Mouse (Mus musculus): ENCODE measurements around the gene Hhatl. TPM values are rescaled to one million over a fixed set of nuclear protein-coding genes. Genes with fewer than 3 reads are reported as not detected.
A peak's percentile ranks its signal among the peaks of the same experiment; 100 is the strongest.

Hhatl gene
- 1.2 and 2.1 TPM in 2 replicates for polyA plus RNA-seq (2015; fragmentation: Nextera tagmentation; extraction: Ambion mirVana)

DNA sequence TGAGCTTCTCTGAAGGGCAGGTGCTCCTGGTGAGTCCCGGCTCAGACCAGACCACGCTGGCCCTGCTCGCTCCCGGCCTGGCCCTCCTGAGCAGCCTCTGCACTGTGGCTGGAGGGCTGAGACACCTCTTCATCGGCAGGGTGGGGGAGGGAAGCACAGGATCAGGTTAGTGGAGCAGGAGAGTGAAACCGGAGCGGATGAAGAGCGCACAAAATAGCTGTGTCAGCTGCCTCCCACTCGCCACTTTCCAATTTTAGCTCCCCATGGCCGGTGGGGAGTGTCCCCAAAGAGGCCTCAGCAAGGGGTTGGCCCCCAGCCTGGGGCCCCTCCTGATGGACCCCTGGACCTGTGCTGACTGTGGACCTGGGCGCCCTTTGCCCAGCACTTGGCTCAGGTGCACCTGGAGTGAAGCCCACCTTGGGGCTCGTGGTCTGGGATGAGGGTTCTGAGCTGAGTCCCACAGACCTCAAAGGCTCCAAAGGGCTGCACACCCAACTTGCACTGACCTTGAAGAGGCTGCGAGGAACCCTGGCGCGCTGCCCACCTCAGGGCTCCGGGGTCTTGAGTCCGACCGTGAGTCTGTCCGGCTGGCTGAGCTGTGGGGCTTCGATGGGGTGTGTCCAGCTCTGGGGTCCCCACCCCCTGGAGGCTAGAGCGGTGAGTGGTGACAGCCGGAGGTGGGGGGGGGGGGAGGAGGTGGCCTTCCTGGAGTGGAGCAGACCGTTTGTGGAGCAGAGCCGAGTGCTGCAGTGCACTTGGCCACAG is at the start of gene Hhatl:
Hhatl (minus strand) TSS at position 751 of the 765 bp plus-strand sequence.
- Histone ChIP-seq H3K4me3 (ENCODE audit: low read length) (no peak within 1 kb of the TSS), H3K9me3 (ENCODE audit: control insufficient read depth, low read length) (no peaks in the 10 kb centered on the region), H3K9ac (ENCODE audit: low read depth, low read length) (no peak within 1 kb of the TSS), H3K4me2 (ENCODE audit: low read depth, low read length) (0 out of 2 replicates have a peak within 1 kb of the TSS, but pooled peaks have one; percentile 4), H3K36me3 (ENCODE audit: control insufficient read depth, insufficient read depth, low read length) (no peaks in the 10 kb centered on the region), H3K4me1 (ENCODE audit: control insufficient read depth, insufficient read depth, low read length) (peaks cover 5% of the 10 kb centered on the region; the same call in 1 of the 2 replicates), H3K27ac (ENCODE audit: low read length) (no peak within 1 kb of the TSS; the same call in 1 of the 2 replicates), H3K27me3 (replicated peaks; ENCODE audit: control insufficient read depth, insufficient read depth, low read length) (no peaks in the 10 kb centered on the region)
- 44% methylated on average over 24 of the region's 24 CpGs for WGBS
- peak; percentile 27; the same call in 1 of the 2 replicates for ATAC-seq

DNA sequence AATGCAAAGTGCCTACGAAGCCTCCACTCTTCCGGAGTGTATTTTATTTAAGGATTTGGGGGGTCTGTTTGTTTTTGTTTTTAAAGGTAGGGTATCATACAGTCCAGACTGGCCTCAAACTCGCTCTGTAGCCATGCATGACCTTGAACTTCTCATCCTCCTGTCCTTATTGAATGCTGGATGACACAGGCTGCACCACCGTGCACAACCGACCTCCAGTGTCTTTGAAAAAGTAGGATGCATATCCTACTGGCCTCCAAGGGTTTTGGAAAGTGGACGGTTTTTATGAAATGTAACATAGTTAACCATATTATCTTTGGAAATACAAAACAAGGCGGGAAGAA is 47.3 kb upstream of the Hhatl start:
- Histone ChIP-seq H3K9ac (ENCODE audit: low read depth, low read length) (peak overlapping the region; percentile 58), H3K9me3 (ENCODE audit: control insufficient read depth, low read length) (no peaks in the 10 kb centered on the region; the same call in 1 of the 2 replicates), H3K27me3 (replicated peaks; ENCODE audit: control insufficient read depth, insufficient read depth, low read length) (no peaks in the 10 kb centered on the region), H3K36me3 (ENCODE audit: control insufficient read depth, insufficient read depth, low read length) (no peaks in the 10 kb centered on the region), H3K4me1 (ENCODE audit: control insufficient read depth, insufficient read depth, low read length) (0 out of 2 replicates have a peak, but pooled peaks cover 3% of the 10 kb centered on the region), H3K4me3 (ENCODE audit: low read length) (peak overlapping the region; percentile 53), H3K4me2 (ENCODE audit: low read depth, low read length) (peak overlapping the region; percentile 84), H3K27ac (ENCODE audit: low read length) (no peak overlapping the region)
- 33% methylated on average over 7 of the region's 7 CpGs for WGBS
- peak; percentile 48; the same call in 1 of the 2 replicates for ATAC-seq

DNA sequence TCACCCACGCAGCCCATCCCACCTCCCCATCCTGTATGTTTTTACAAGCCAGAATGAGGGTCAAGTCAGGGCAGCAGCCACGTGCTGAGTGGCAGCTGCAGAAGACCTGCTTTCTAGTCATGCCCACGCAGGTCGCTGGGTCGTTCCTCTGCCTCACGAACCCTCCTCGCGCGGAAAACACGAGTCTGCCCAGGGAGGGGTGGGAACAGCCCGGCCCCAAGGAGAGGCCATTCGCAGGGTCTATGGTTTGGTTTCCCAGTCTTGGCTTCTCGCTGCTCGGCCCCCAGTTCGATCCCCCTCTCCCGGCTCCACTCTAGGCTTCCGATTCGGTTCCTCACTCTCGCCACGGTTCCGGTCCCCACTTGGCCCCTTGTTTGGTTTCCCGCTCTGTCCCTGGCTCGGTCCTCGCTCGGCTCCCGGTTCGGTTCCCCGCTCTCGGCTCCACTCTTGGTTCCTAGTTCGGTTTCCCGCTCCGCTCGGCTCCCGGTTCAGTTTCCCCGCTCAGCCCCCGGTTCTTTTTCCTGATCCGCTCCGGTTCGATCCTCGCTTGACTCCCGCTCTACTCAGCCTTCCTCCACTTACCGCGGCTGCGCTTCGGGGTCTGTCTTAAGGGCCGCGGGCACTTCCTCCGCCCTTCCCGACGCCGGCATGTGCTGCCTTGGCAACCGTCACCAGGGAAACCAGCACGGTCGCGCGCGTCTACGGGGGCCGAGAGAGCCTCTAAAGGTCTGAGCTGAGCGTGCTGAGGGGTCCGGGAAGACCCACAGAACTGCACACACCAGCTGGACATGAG is 46.7 kb upstream of the Hhatl start, which contains the start of gene Ccdc13:
Ccdc13 (minus strand) TSS at position 633 of the 793 bp plus-strand sequence.
- Histone ChIP-seq H3K4me2 (ENCODE audit: low read depth, low read length) (peak within 1 kb of the TSS; percentile 84), H3K4me1 (ENCODE audit: control insufficient read depth, insufficient read depth, low read length) (0 out of 2 replicates have a peak, but pooled peaks cover 3% of the 10 kb centered on the region), H3K27me3 (replicated peaks; ENCODE audit: control insufficient read depth, insufficient read depth, low read length) (no peaks in the 10 kb centered on the region), H3K36me3 (ENCODE audit: control insufficient read depth, insufficient read depth, low read length) (no peaks in the 10 kb centered on the region), H3K27ac (ENCODE audit: low read length) (no peak within 1 kb of the TSS), H3K9ac (ENCODE audit: low read depth, low read length) (peak within 1 kb of the TSS; percentile 58), H3K4me3 (ENCODE audit: low read length) (peak within 1 kb of the TSS; percentile 53), H3K9me3 (ENCODE audit: control insufficient read depth, low read length) (no peaks in the 10 kb centered on the region; the same call in 1 of the 2 replicates)
- peak; percentile 82 for ATAC-seq
- WGBS, result 6% methylated on average over 61 of the region's 61 CpGs

DNA sequence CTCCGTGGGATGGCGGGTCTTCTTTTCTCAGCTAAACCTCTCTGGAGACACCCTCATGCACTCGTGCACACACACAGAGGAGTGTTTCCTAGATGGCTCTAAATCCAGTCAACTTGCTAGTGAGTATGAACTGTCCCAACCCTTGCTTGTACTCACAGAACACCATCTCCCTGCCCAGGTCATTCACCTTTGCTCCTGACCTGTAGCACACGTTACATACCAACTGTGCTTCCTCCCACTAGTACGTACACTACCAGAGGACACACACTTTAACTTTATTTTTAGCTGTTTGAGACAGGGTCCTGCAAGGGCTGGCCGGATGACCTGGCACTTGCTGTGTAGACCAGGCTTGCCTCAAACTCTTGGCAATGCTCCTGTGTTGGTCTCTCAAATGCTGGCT is 45.7 kb upstream of the Hhatl start:
- Histone ChIP-seq H3K4me3 (ENCODE audit: low read length) (no peak overlapping the region), H3K27me3 (replicated peaks; ENCODE audit: control insufficient read depth, insufficient read depth, low read length) (no peaks in the 10 kb centered on the region), H3K27ac (ENCODE audit: low read length) (no peak overlapping the region), H3K36me3 (ENCODE audit: control insufficient read depth, insufficient read depth, low read length) (no peaks in the 10 kb centered on the region), H3K4me2 (ENCODE audit: low read depth, low read length) (no peak overlapping the region), H3K4me1 (ENCODE audit: control insufficient read depth, insufficient read depth, low read length) (0 out of 2 replicates have a peak, but pooled peaks cover 3% of the 10 kb centered on the region), H3K9me3 (ENCODE audit: control insufficient read depth, low read length) (no peaks in the 10 kb centered on the region; the same call in 1 of the 2 replicates), H3K9ac (ENCODE audit: low read depth, low read length) (no peak overlapping the region)
- ATAC-seq, result no peak
- WGBS, result 88% methylated on average over 6 of the region's 6 CpGs

DNA sequence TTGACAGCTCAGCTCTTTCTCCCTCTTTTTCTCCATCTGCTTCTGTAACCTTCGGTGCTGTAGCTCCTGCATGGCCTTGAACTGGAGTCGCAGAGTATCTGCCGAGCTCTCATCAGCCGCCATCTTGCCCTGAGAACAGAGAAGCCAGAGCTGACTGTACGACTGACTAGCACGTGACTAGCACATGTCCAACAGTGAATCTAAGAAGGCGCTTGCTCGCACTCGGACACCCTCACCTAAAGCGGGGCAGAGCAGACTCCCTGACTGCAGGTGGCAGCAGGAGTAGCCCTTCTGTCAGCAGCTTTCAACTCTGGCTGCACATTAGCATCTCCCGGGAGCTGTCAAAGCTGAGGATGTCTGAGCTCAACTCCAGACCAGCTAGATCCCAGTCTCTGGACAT is 41.5 kb upstream of the Hhatl start:
- no peak for ATAC-seq
- no peak overlapping the region for H3K4me2 ChIP-seq (ENCODE audit: low read depth, low read length)
- no peaks in the 10 kb centered on the region; the same call in 1 of the 2 replicates for H3K9me3 ChIP-seq (ENCODE audit: control insufficient read depth, low read length)
- no peak overlapping the region for H3K27ac ChIP-seq (ENCODE audit: low read length)
- H3K36me3 ChIP-seq (ENCODE audit: control insufficient read depth, insufficient read depth, low read length), result no peaks in the 10 kb centered on the region
- no peak overlapping the region for H3K4me3 ChIP-seq (ENCODE audit: low read length)
- H3K4me1 ChIP-seq (ENCODE audit: control insufficient read depth, insufficient read depth, low read length), result no peaks in the 10 kb centered on the region
- WGBS, result 82% methylated on average over 11 of the region's 11 CpGs
- no peaks in the 10 kb centered on the region for H3K27me3 ChIP-seq (replicated peaks; ENCODE audit: control insufficient read depth, insufficient read depth, low read length)
- H3K9ac ChIP-seq (ENCODE audit: low read depth, low read length), result no peak overlapping the region

DNA sequence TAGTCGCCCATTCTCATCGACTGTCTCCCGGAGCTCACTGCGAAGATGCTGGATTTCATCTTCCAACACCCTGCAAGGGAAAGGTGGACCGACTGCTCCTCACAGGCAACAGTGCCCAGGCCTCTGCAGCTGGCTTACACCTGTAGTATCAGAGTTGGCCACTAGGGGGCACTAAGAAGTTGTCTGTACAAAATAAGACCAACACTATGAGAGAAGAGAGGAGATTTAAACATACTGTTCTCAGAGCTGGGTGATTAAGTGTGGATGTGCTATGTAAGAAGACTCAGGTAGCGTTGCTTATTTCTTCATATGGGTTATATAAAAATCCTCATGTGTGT is 38.6 kb upstream of the Hhatl start:
- peak; percentile 42; the same call in 1 of the 2 replicates for ATAC-seq
- Histone ChIP-seq H3K4me1 (ENCODE audit: control insufficient read depth, insufficient read depth, low read length) (no peaks in the 10 kb centered on the region), H3K36me3 (ENCODE audit: control insufficient read depth, insufficient read depth, low read length) (no peaks in the 10 kb centered on the region), H3K9me3 (ENCODE audit: control insufficient read depth, low read length) (no peaks in the 10 kb centered on the region; the same call in 1 of the 2 replicates), H3K27me3 (replicated peaks; ENCODE audit: control insufficient read depth, insufficient read depth, low read length) (no peaks in the 10 kb centered on the region), H3K27ac (ENCODE audit: low read length) (no peak overlapping the region), H3K4me2 (ENCODE audit: low read depth, low read length) (no peak overlapping the region), H3K4me3 (ENCODE audit: low read length) (no peak overlapping the region), H3K9ac (ENCODE audit: low read depth, low read length) (no peak overlapping the region)
- WGBS, result 24% methylated on average over 6 of the region's 6 CpGs

DNA sequence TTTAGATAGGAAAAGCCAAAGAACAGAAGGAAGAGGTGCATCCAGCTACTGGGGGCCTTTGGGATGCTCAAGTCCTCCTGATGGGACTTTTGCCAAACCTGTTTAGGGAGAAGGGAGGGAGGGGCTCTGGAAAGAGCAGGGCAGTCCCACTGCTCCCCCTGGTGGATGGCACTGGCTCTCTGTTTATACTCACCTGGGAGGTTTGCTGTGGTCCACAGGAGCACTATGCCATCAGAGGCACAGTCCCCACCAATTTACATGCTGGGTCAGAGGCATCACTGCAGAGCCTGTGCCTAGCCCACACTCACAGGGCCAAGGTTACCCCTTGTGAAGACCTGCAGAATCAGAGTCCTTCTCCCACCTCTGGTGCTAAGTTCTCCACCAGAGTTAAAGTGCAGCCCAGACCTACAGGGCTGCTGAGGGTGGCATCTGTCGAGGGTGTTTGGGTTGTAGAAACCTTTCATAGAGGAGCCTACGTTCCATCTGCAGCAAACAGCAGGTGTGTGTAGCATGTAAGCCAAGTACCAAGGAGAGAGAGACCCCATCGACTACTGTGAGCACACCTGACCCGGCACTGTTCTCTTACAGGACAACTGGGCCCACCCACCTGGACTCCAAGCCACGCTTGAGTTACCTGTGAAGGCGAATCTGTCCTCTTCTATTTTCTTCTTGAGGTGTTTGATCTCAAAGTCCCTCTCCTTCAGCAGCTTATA is 38.1 kb upstream of the Hhatl start:
- H3K4me2 ChIP-seq (ENCODE audit: low read depth, low read length), result no peak overlapping the region
- ATAC-seq, result no peak
- H3K9me3 ChIP-seq (ENCODE audit: control insufficient read depth, low read length), result no peaks in the 10 kb centered on the region
- H3K4me3 ChIP-seq (ENCODE audit: low read length), result no peak overlapping the region
- H3K27ac ChIP-seq (ENCODE audit: low read length), result no peak overlapping the region
- H3K4me1 ChIP-seq (ENCODE audit: control insufficient read depth, insufficient read depth, low read length), result no peaks in the 10 kb centered on the region
- WGBS, result 82% methylated on average over 6 of the region's 6 CpGs
- H3K36me3 ChIP-seq (ENCODE audit: control insufficient read depth, insufficient read depth, low read length), result no peaks in the 10 kb centered on the region
- no peak overlapping the region for H3K9ac ChIP-seq (ENCODE audit: low read depth, low read length)
- H3K27me3 ChIP-seq (replicated peaks; ENCODE audit: control insufficient read depth, insufficient read depth, low read length), result no peaks in the 10 kb centered on the region

DNA sequence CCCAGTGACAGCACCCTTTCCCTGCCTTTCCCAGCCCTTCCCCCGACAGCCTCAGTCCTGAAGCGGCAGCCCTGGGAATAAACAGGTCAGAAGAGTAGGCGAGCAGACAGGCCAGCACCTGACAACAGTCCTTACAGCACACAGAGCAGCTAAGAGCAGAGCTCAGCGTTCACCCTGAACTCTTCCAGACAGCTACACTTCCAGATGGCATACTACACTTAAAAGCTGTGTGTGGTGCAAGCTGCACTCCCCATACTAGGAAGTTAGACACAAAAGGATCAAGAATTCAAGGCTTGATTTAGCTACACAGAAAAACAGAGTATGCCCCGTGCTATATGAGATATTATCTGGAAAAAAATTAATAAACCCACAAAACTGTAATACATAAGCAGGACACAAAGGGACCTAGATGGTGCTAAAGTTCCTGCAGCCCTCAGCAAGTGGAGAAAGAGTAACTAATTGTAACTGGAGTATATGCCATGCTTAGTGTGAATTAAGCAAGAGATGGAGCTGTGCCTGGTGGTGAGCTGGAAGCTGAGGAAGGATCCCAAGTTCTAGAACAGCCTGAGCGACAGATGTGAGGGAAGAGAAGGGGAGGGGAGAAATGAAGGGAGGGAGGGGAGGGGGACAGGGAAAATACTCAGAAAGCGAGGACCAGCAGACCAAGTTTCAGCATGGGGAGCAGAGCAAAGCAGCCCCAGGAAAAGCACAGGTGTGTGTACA is 37.1 kb upstream of the Hhatl start:
- Histone ChIP-seq H3K4me1 (ENCODE audit: control insufficient read depth, insufficient read depth, low read length) (no peaks in the 10 kb centered on the region), H3K36me3 (ENCODE audit: control insufficient read depth, insufficient read depth, low read length) (no peaks in the 10 kb centered on the region), H3K4me3 (ENCODE audit: low read length) (no peak overlapping the region), H3K9ac (ENCODE audit: low read depth, low read length) (no peak overlapping the region), H3K4me2 (ENCODE audit: low read depth, low read length) (no peak overlapping the region), H3K9me3 (ENCODE audit: control insufficient read depth, low read length) (no peaks in the 10 kb centered on the region), H3K27me3 (replicated peaks; ENCODE audit: control insufficient read depth, insufficient read depth, low read length) (no peaks in the 10 kb centered on the region), H3K27ac (ENCODE audit: low read length) (no peak overlapping the region)
- ATAC-seq, result no peak
- WGBS, result 64% methylated on average over 7 of the region's 7 CpGs

All from intestine, embryonic 16.5 days (tissue).